Mouse (Mus musculus) liver, postnatal 0 days (tissue): Measurements from ENCODE around the gene Fxyd2.

Experiments used
- CTCF ChIP-seq: sonication (generic); IDR thresholded peaks from 2 replicates; pipeline ENCODE4 v1.5.1; 2016; ENCODE audit warnings: antibody characterized with exemption, low read depth
- EP300 ChIP-seq: IDR thresholded peaks from 2 replicates; pipeline ENCODE4 v1.6.1; 2016; ENCODE audit warnings: antibody characterized with exemption, low read depth, mild to moderate bottlenecking

DNA sequence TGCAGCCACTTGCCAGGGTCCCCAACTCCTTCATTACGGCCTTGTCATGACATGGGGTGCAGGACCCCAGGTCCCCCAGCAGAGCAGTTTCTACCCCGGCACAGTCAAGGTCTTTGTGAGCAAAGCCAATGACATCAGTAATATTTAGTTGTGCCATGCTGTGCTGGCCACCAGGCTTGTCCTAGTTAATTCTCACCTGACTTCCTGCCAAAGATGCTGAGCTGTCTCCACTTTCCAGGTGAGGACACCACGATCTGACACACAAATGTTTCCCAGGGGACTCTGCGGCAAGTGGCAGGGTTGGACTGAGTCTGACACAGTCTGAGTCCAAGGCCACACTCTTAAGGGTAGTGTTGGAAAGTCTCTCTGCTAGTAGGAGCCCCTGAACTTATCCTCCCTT lies 27.0 kb downstream of the Fxyd2 start, which contains the start of gene Dscaml1:
- no peak for TF ChIP-seq CTCF
- no peak for TF ChIP-seq EP300
